Mouse (Mus musculus): Measurements from ENCODE around the gene Dab1. TPM values are rescaled to one million over a fixed set of nuclear protein-coding genes. Genes with fewer than 3 reads are reported as not detected.

The Dab1 gene
- total RNA-seq (2012; rRNA removed) = not detected in 2 replicates
- not detected for polyA plus RNA-seq (2012; ENCODE audit: insufficient read depth in 1 of 2, insufficient read length in 2 of 2, low read depth in 1 of 2, low replicate concordance in 2 of 2, missing spikeins in 1 of 2)

GRCm38 (mm10) chr4:103619321-103619945 is at the start of gene Dab1:
Gene Dab1 (plus strand): TSS chr4:103619359.
- no peak within 1 kb of the TSS for H3K9ac ChIP-seq (ENCODE audit: control insufficient read depth, low read depth, low read length, poor library complexity, severe bottlenecking)

GRCm38 (mm10) chr4:103571721-103572352 is 47.3 kb upstream of the Dab1 start:
- Histone ChIP-seq H3K4me1 (ENCODE audit: control insufficient read depth in 1 of 2, insufficient read depth in 2 of 2, low read length in 2 of 2) (no peaks in the 10 kb centered on the region), H3K27me3 (ENCODE audit: control insufficient read depth in 1 of 2, insufficient read depth in 2 of 2, low read length in 2 of 2) (no peaks in the 10 kb centered on the region), H3K9ac (ENCODE audit: control insufficient read depth, low read depth, low read length, poor library complexity, severe bottlenecking) (no peak overlapping the region), H3K36me3 (ENCODE audit: control insufficient read depth in 1 of 2, insufficient read depth in 2 of 2, low read length in 2 of 2) (no peaks in the 10 kb centered on the region), H3K27ac (ENCODE audit: control insufficient read depth, low read depth, low read length) (no peak overlapping the region), H3K9me3 (replicated peaks; ENCODE audit: insufficient read depth, low read length) (no peaks in the 10 kb centered on the region), H3K4me3 (ENCODE audit: control insufficient read depth in 1 of 2, insufficient read depth in 1 of 2, low read depth in 2 of 2, low read length in 2 of 2) (no peak overlapping the region), H3K79me2 (ENCODE audit: control insufficient read depth, insufficient read depth, low read length, poor library complexity) (no peaks in the 10 kb centered on the region)
- TF ChIP-seq MEF2A (IDR thresholded peaks at IDR 0.05; ENCODE audit: extremely low read depth, insufficient replicate concordance, low read depth, low read length, poor library complexity, severe bottlenecking) = no peak
- TF ChIP-seq HCFC1 (IDR thresholded peaks at IDR 0.05; ENCODE audit: low read depth, low read length) = no peak
- no peak for TF ChIP-seq RAD21 (IDR thresholded peaks at IDR 0.05; ENCODE audit: low read depth, low read length)
- TF ChIP-seq SIN3A (IDR thresholded peaks at IDR 0.05; ENCODE audit: low read length) = no peak
- no peak for TF ChIP-seq NRF1 (IDR thresholded peaks at IDR 0.05; ENCODE audit: insufficient read depth, low read depth, low read length, poor library complexity, severe bottlenecking)
- TF ChIP-seq CTCF (IDR thresholded peaks at IDR 0.05 in 2 of 3, conservative IDR thresholded peaks at IDR 0.05 in 1 of 3; ENCODE audit: control insufficient read depth in 1 of 3, insufficient read depth in 1 of 3, low read depth in 2 of 3, low read length in 3 of 3, poor library complexity in 1 of 3, severe bottlenecking in 1 of 3) = no peak
- TF ChIP-seq ZC3H11A (IDR thresholded peaks at IDR 0.05; ENCODE audit: low read depth, low read length) = no peak
- TF ChIP-seq USF2 (IDR thresholded peaks at IDR 0.05; ENCODE audit: borderline replicate concordance in 1 of 2, insufficient read depth in 1 of 2, low read depth in 1 of 2, low read length in 2 of 2) = no peak
- TF ChIP-seq ZKSCAN1 (IDR thresholded peaks at IDR 0.05; ENCODE audit: low read depth, low read length) = no peak
- TF ChIP-seq ZNF384 (IDR thresholded peaks at IDR 0.05; ENCODE audit: low read depth, low read length) = no peak
- no peak for TF ChIP-seq EP300 (IDR thresholded peaks at IDR 0.05; ENCODE audit: low read depth in 1 of 2, low read length in 2 of 2)
- no peak for TF ChIP-seq E2F4 (IDR thresholded peaks at IDR 0.05; ENCODE audit: borderline replicate concordance, low read depth, low read length)
- TF ChIP-seq POLR2AphosphoS2 (IDR thresholded peaks at IDR 0.05; ENCODE audit: low read length) = no peak
- no peak for TF ChIP-seq MYC (IDR thresholded peaks at IDR 0.05; ENCODE audit: low read depth, low read length)
- no peak for TF ChIP-seq TBP (IDR thresholded peaks at IDR 0.05; ENCODE audit: low read depth, low read length)
- TF ChIP-seq GATA1 (IDR thresholded peaks at IDR 0.05; ENCODE audit: low read depth, low read length) = no peak
- no peak for TF ChIP-seq MAX (IDR thresholded peaks at IDR 0.05; ENCODE audit: low read length)
- no peak for TF ChIP-seq TAL1 (IDR thresholded peaks at IDR 0.05; ENCODE audit: low read length)
- no peak for TF ChIP-seq GABPA (IDR thresholded peaks at IDR 0.05; ENCODE audit: low read depth, low read length)
- no peak for TF ChIP-seq MXI1 (IDR thresholded peaks at IDR 0.05; ENCODE audit: low read depth, low read length)
- DNase-seq (ENCODE audit: low read depth, low spot score) = peak; percentile 16

More at GRCm38 (mm10) chr4:103619321-103619945, at the start of gene Dab1:
- H3K4me1 ChIP-seq (ENCODE audit: control insufficient read depth in 1 of 2, insufficient read depth in 2 of 2, low read length in 2 of 2) = no peaks in the 10 kb centered on the region
- H3K36me3 ChIP-seq (ENCODE audit: control insufficient read depth in 1 of 2, insufficient read depth in 2 of 2, low read length in 2 of 2) = no peaks in the 10 kb centered on the region
- no peaks in the 10 kb centered on the region for H3K79me2 ChIP-seq (ENCODE audit: control insufficient read depth, insufficient read depth, low read length, poor library complexity)
- TF ChIP-seq E2F4 (IDR thresholded peaks at IDR 0.05; ENCODE audit: borderline replicate concordance, low read depth, low read length) = no peak
- TF ChIP-seq ELF1 (IDR thresholded peaks at IDR 0.05; ENCODE audit: low read depth, low read length) = no peak
- TF ChIP-seq CHD1 (IDR thresholded peaks at IDR 0.05; ENCODE audit: low read depth, low read length) = no peak
- TF ChIP-seq MYB (IDR thresholded peaks at IDR 0.05; ENCODE audit: low read depth, low read length) = no peak
- no peak for TF ChIP-seq UBTF (IDR thresholded peaks at IDR 0.05; ENCODE audit: borderline replicate concordance, insufficient read depth, low read depth, low read length)
- TF ChIP-seq TCF12 (IDR thresholded peaks at IDR 0.05; ENCODE audit: low read depth, low read length) = no peak
- no peak for TF ChIP-seq BHLHE40 (IDR thresholded peaks at IDR 0.05; ENCODE audit: borderline replicate concordance, low read depth, low read length)
- TF ChIP-seq CTCF (IDR thresholded peaks at IDR 0.05 in 2 of 3, conservative IDR thresholded peaks at IDR 0.05 in 1 of 3; ENCODE audit: control insufficient read depth in 1 of 3, insufficient read depth in 1 of 3, low read depth in 2 of 3, low read length in 3 of 3, poor library complexity in 1 of 3, severe bottlenecking in 1 of 3) = no peak
- no peak within 1 kb of the TSS for H3K4me3 ChIP-seq (ENCODE audit: control insufficient read depth in 1 of 2, insufficient read depth in 1 of 2, low read depth in 2 of 2, low read length in 2 of 2)
- H3K27me3 ChIP-seq (ENCODE audit: control insufficient read depth in 1 of 2, insufficient read depth in 2 of 2, low read length in 2 of 2) = no peaks in the 10 kb centered on the region
- H3K27ac ChIP-seq (ENCODE audit: control insufficient read depth, low read depth, low read length) = no peak within 1 kb of the TSS
- H3K9me3 ChIP-seq (replicated peaks; ENCODE audit: insufficient read depth, low read length) = no peaks in the 10 kb centered on the region
- no peak for DNase-seq (ENCODE audit: low read depth, low spot score)

All from MEL (cell line).